Mouse (Mus musculus) liver, embryonic 13.5 days (tissue): Measurements from ENCODE around the gene Ttc22. TPM values are rescaled to one million over a fixed set of nuclear protein-coding genes. Genes with fewer than 3 reads are reported as not detected.

Experiments used
- ATAC-seq: fragments of 200-750 bp; cut with Nextera tagmentation; 2 replicates; pipeline ENCODE4 v1.8.0; 2017; ENCODE audit warnings: low read depth, mild to moderate bottlenecking, moderate number of reproducible peaks, moderate library complexity
- DNase-seq: peaks from one replicate; pipeline ENCODE4 v3.0.0; 2022
- H3K27ac ChIP-seq: fragments of 300-500 bp; sonication (generic); 2 replicates; pipeline ENCODE4 v1.5.1; 2015; ENCODE audit warnings: moderate library complexity, mild to moderate bottlenecking, inconsistent platforms
- H3K27me3 ChIP-seq: fragments of 300-500 bp; sonication (generic); 2 replicates; pipeline ENCODE4 v1.6.1; 2015; ENCODE audit warnings: mild to moderate bottlenecking, inconsistent platforms
- H3K36me3 ChIP-seq: fragments of 300-500 bp; sonication (generic); 2 replicates; pipeline ENCODE4 v1.6.1; 2015; ENCODE audit warnings: mild to moderate bottlenecking, inconsistent platforms
- H3K4me1 ChIP-seq: fragments of 300-500 bp; sonication (generic); replicated peaks from 2 replicates; pipeline ENCODE4 v1.6.1; 2015; ENCODE audit warnings: inconsistent platforms
- H3K4me2 ChIP-seq: fragments of 300-500 bp; sonication (generic); 2 replicates; pipeline ENCODE4 v1.6.1; 2015; ENCODE audit warnings: inconsistent platforms, mild to moderate bottlenecking, moderate library complexity
- H3K4me3 ChIP-seq: fragments of 300-500 bp; sonication (generic); replicated peaks from 2 replicates; pipeline ENCODE4 v1.5.1; 2015; ENCODE audit warnings: mild to moderate bottlenecking, inconsistent platforms
- H3K9ac ChIP-seq: fragments of 300-500 bp; sonication (generic); 2 replicates; pipeline ENCODE4 v1.6.1; 2015; ENCODE audit warnings: mild to moderate bottlenecking, inconsistent platforms
- H3K9me3 ChIP-seq: fragments of 300-500 bp; sonication (generic); replicated peaks from 2 replicates; pipeline ENCODE4 v1.6.1; 2016; ENCODE audit warnings: inconsistent platforms
- WGBS: fragments of 180-500 bp; shearing (Covaris S2); methylation state at CpG from one replicate; pipeline ENCODE4 v1.1.7; 2015; ENCODE audit not compliant: insufficient replicate concordance; 5-methylcytosine and 5-hydroxymethylcytosine counted together
- polyA plus RNA-seq: library from polyadenylated mRNA; unstranded; fragments of >200 nt; fragmentation: Nextera tagmentation; extraction: Ambion mirVana; gene quantifications from 2 replicates; pipeline ENCODE4 v1.2.1, GENCODE M21; 2015

Gene Ttc22
- polyA plus RNA-seq, 1 experiment from 2014 or later, result 0.03 TPM

DNA sequence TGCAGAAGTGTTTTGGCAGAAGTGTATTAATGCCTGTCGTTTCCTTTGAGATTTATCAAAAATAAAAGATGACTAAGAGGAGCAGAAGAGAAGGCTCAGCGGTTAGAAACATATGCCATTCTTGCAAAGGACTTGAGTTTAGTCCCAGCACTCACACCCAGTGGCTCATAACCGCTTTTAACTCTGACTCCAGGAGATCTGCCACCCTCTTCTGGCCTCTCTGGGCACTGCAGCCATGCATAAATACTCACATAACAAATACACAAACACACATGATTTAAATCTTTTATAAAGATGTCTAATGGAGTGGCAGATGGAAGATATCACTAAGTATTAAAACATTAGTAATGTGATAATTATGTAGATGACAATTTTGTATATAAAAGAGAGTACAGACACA, 26.0 kb upstream of the Ttc22 start:
- H3K27ac ChIP-seq, result no peak overlapping the region
- H3K9ac ChIP-seq, result no peak overlapping the region
- H3K4me3 ChIP-seq, result no peak overlapping the region
- 48% methylated on average over 3 of the region's 3 CpGs for WGBS
- ATAC-seq, result no peak
- H3K4me1 ChIP-seq, result 0 out of 2 replicates have a peak, but pooled peaks cover 6% of the 10 kb centered on the region
- H3K4me2 ChIP-seq, result no peak overlapping the region
- H3K27me3 ChIP-seq, result no peaks in the 10 kb centered on the region
- DNase-seq, result no peak
- H3K9me3 ChIP-seq, result no peaks in the 10 kb centered on the region
- H3K36me3 ChIP-seq, result no peaks in the 10 kb centered on the region

DNA sequence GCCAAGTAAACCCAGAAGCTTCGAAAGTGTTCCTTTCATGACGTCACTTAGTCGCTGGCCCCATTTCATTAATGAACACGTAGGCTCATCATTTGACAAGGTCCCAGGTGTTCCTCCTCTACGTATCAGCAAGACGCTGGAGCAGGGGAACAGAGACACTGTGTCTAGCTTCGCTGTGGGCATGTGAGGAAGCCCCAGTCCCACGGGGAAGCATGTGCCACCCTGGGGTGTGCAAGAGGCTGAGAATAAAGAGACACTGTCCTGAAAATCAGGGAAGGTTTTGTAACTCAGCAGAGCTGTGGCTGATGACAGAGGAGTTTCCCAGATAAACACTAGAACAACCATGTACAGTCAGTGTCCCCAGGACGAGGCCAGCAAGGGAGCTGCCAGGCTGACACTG, 25.2 kb upstream of the Ttc22 start:
- Histone ChIP-seq H3K9me3 (no peaks in the 10 kb centered on the region), H3K27ac (no peak overlapping the region), H3K36me3 (no peaks in the 10 kb centered on the region), H3K4me2 (no peak overlapping the region), H3K9ac (no peak overlapping the region), H3K4me3 (no peak overlapping the region), H3K27me3 (no peaks in the 10 kb centered on the region), H3K4me1 (0 out of 2 replicates have a peak, but pooled peaks cover 6% of the 10 kb centered on the region)
- DNase-seq (no peak), ATAC-seq (no peak)
- 67% methylated on average over 9 of the region's 9 CpGs for whole genome bisulfite sequencing

DNA sequence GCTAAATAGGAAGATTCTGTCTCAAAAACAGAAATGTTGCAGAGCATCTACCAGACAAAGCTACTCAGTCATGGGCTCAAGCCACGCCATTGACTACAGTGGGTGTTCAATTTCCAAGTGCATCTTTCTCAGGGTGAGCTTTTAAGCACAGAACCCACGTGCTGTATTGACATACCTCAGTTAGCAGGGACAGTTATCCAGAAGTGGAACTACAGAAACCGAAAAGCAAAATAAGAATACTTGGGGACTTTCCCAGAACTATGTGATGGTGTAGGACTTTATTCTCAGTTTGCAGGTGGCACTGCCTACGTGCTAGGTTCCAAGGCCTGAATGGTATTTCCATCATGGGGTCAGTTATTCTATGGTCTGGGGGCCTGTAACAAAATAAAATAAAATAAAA, 24.5 kb upstream of the Ttc22 start:
- no peak overlapping the region for H3K27ac ChIP-seq
- WGBS, result 69% methylated on average over 4 of the region's 4 CpGs
- H3K27me3 ChIP-seq, result no peaks in the 10 kb centered on the region
- no peak overlapping the region for H3K9ac ChIP-seq
- H3K4me1 ChIP-seq, result 0 out of 2 replicates have a peak, but pooled peaks cover 6% of the 10 kb centered on the region
- no peak overlapping the region for H3K4me3 ChIP-seq
- H3K36me3 ChIP-seq, result no peaks in the 10 kb centered on the region
- no peak overlapping the region for H3K4me2 ChIP-seq
- no peak for ATAC-seq
- DNase-seq, result no peak
- 0 out of 2 replicates have a peak, but pooled peaks cover 3% of the 10 kb centered on the region for H3K9me3 ChIP-seq

DNA sequence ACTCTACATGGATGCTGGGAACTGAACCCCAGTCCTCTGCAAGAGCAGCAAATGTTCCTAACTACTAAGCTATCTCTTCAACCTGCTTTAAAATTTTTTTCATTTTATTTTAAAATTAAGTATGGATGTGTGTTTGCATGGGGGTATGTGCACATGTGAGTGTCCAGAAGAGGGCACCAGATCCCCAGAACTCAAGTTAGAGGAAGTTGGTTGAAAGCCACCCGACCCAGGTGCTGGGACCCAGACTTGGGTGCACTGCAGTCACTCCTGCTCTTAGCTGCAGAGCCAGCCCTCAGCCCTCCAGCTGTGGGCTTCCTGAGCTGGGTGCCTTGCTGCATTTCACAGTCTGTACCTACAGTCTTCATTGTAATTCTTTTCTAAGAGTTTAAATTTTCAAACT, 22.8 kb upstream of the Ttc22 start:
- no peak for DNase-seq
- no peak overlapping the region for H3K9ac ChIP-seq
- H3K27ac ChIP-seq, result no peak overlapping the region
- H3K4me1 ChIP-seq, result 0 out of 2 replicates have a peak, but pooled peaks cover 6% of the 10 kb centered on the region
- no peak overlapping the region for H3K4me2 ChIP-seq
- H3K9me3 ChIP-seq, result 0 out of 2 replicates have a peak, but pooled peaks cover 3% of the 10 kb centered on the region
- 26% methylated on average over 1 of the region's 1 CpGs for WGBS
- H3K36me3 ChIP-seq, result no peaks in the 10 kb centered on the region
- ATAC-seq, result no peak
- no peak overlapping the region for H3K4me3 ChIP-seq
- no peaks in the 10 kb centered on the region for H3K27me3 ChIP-seq

DNA sequence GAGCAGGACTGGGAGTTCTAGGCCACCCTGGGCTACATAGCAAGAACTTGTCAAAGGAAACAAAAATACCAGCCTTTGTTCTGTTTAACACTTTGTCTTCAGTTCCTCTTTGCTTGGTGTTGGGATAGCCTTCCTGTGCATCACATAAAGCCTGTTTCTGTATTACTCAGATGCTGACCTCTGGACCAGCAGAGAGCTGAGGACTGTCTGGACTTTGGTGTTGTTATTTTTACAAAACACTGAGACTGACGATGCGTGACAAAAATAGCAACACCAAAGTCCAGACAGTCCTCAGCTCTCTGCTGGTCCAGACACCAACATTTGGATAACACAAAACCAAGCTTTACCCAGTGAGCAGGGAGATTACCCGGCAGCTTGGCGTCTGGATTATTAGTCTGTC, 21.5 kb upstream of the Ttc22 start:
- 59% methylated on average over 4 of the region's 4 CpGs for WGBS
- ATAC-seq (no peak), DNase-seq (no peak)
- 0 out of 2 replicates have a peak, but pooled peaks cover 3% of the 10 kb centered on the region for H3K9me3 ChIP-seq
- H3K27ac ChIP-seq, result no peak overlapping the region
- H3K4me3 ChIP-seq, result no peak overlapping the region
- no peaks in the 10 kb centered on the region for H3K27me3 ChIP-seq
- no peak overlapping the region for H3K4me2 ChIP-seq
- H3K4me1 ChIP-seq, result 0 out of 2 replicates have a peak, but pooled peaks cover 3% of the 10 kb centered on the region
- no peak overlapping the region for H3K9ac ChIP-seq
- no peaks in the 10 kb centered on the region for H3K36me3 ChIP-seq

DNA sequence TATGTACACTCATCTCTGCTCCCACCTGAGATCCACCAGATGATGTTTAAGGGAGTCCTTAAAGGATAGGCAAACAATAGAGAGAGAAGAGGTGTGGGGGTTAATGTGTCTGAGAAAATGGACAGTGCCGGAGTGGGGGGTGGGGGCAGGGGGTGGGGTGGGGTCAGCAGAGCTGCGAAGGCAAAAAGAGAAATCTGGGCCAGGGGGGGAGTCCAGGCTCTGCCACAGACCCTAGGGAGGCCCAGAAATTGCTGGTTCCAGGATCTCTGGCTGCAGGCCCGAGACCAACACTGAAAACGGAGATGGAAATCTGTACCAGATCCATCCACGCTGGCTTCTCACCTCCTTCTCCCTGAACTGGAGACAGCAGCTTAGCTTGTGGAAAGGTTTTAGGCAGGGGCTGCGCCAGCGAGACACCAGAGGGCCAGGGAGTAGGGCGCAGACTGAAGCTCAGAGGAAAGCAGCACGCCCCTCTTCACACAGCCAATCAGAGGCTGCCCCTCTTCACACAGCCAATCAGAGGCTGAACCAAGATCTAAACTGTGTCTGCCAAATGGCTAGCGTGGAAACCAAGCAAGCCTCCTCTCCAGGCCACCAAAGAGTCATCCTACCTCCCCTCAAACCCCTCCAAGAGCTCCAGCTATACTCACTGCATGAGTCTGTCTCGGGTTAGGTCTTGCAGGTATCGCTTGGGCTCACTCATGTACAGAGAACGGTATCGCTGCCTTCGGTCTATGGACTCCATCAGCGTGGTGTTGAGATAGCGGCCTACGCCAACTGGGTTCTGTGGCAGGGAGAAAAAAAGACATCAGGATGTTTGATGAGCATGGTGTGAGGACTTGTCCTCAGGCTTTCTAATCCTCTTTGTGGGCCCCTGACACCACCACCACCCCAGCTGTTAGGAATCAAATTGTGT, 15.3 kb upstream of the Ttc22 start:
- no peak overlapping the region for H3K27ac ChIP-seq
- 0 out of 2 replicates have a peak, but pooled peaks cover 3% of the 10 kb centered on the region for H3K9me3 ChIP-seq
- no peak for DNase-seq
- 0 out of 2 replicates have a peak, but pooled peaks cover 7% of the 10 kb centered on the region for H3K27me3 ChIP-seq
- peak; percentile 90 for ATAC-seq
- H3K4me2 ChIP-seq, result peak overlapping the region; percentile 44
- no peaks in the 10 kb centered on the region for H3K36me3 ChIP-seq
- H3K9ac ChIP-seq, result no peak overlapping the region
- 43% methylated on average over 18 of the region's 18 CpGs for WGBS
- H3K4me1 ChIP-seq, result peaks cover 8% of the 10 kb centered on the region
- H3K4me3 ChIP-seq, result 0 out of 2 replicates have a peak overlapping the region, but pooled peaks have one; percentile 22

DNA sequence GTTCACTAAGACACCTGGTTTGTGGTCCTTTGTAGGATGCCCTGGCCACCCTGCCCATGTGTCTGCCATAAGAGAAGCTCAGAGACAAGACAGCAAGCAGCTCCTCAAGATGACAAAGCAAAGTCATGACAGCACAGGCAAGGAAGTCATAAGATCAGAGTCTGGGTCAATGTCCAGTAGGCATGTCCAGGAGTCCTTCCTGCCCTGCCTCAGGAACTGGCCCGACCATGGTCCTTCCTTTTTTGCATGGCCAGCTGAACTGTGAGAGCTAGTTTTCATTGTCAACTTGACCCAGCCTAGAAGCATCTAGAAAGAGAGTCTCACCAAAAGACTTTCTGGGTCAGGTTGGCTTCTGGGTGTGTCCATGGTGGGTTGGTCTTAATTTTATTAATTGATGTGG, 14.3 kb upstream of the Ttc22 start:
- no peaks in the 10 kb centered on the region for H3K36me3 ChIP-seq
- H3K27ac ChIP-seq, result no peak overlapping the region
- no peaks in the 10 kb centered on the region for H3K9me3 ChIP-seq
- H3K9ac ChIP-seq, result no peak overlapping the region
- 50% methylated on average over 1 of the region's 1 CpGs for WGBS
- H3K4me1 ChIP-seq, result peaks cover 11% of the 10 kb centered on the region
- ATAC-seq, result no peak
- H3K27me3 ChIP-seq, result 0 out of 2 replicates have a peak, but pooled peaks cover 7% of the 10 kb centered on the region
- H3K4me3 ChIP-seq, result no peak overlapping the region
- H3K4me2 ChIP-seq, result no peak overlapping the region
- no peak for DNase-seq

DNA sequence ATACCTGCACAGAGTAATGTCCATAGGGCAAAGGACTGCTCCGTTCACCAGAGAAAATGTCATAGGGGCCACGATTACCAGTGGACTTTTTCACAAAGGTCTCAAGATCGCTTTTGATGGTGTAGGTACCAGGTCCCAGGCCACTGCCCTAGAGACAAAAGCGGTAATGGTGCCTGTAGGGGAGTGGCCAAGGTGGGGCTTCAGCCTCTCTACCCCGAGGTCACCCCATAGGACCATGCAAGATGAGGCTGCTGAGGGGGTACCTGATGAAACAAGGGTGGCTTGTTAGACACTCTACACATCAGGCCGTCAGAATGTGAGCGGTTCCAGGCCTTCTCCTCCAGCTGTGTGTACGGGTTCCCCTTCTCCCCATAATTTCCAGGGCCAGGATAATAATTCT, 9.1 kb upstream of the Ttc22 start:
- peak overlapping the region; percentile 58 for H3K27ac ChIP-seq
- peak; percentile 8; the same call in 1 of the 2 replicates for ATAC-seq
- no peak overlapping the region for H3K4me3 ChIP-seq
- peaks cover 44% of the 10 kb centered on the region for H3K4me1 ChIP-seq
- H3K9me3 ChIP-seq, result no peaks in the 10 kb centered on the region
- WGBS, result 75% methylated on average over 8 of the region's 8 CpGs
- no peak for DNase-seq
- H3K9ac ChIP-seq, result peak overlapping the region; percentile 22; the same call in 1 of the 2 replicates
- H3K4me2 ChIP-seq, result peak overlapping the region; percentile 62
- H3K36me3 ChIP-seq, result no peaks in the 10 kb centered on the region
- peaks cover 37% of the 10 kb centered on the region for H3K27me3 ChIP-seq

DNA sequence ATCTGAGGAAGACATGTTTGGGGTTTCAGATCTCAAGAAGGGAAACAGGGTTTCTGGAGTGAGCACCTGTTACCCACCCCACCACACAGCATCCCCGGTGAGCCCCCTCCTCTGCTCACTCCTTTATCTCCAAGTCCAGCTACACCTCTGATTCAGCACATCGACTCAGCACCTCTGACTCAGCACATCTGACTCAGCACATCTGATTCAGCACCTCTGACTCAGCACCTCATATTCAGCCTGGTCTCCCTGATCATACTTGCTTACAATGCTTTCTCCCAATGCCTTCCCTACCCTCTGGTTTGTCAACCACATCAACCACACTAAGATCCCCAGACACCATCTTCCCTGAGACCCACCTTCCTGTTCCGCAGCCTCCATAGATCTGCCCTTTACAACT, 8.7 kb upstream of the Ttc22 start:
- Histone ChIP-seq H3K27me3 (peaks cover 37% of the 10 kb centered on the region), H3K36me3 (no peaks in the 10 kb centered on the region), H3K4me1 (peaks cover 44% of the 10 kb centered on the region), H3K27ac (peak overlapping the region; percentile 87), H3K4me2 (peak overlapping the region; percentile 62), H3K9ac (peak overlapping the region; percentile 59), H3K4me3 (peak overlapping the region; percentile 18), H3K9me3 (no peaks in the 10 kb centered on the region)
- ATAC-seq, result peak; percentile 77
- WGBS, result 30% methylated on average over 3 of the region's 3 CpGs
- DNase-seq, result peak; percentile 80

DNA sequence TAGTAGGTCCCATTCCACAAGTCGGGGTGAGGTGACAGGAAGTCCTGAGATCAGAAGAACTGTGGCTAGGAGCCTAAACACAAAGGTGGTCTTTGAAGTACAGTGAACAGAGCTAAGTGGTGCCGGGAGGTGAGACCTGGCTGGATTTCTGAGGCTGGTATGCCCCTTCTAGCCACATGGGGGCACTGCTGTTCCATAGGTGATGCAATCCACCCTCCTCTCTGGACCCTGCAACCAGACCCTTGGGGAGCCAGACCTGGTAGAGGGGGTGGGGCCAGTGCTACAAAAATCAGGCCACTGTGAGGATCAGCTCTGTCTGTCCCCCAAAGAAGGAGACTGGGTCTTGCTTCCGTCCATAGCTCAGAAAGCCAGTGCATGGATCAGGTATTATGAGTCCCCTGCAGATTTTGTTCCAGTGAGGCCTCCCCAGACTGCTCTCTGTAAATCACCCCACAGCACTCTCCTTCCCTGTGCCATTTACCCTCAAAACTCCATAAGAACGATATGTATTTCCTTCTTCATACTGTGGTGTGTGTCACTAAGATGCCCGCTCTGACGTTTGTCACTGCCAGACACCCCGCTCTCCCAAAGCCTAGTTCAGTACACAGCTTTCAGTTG, 7.9 kb upstream of the Ttc22 start:
- Histone ChIP-seq H3K27ac (peak overlapping the region; percentile 87), H3K9ac (peak overlapping the region; percentile 59), H3K27me3 (peaks cover 37% of the 10 kb centered on the region), H3K36me3 (no peaks in the 10 kb centered on the region), H3K4me2 (peak overlapping the region; percentile 62), H3K9me3 (no peaks in the 10 kb centered on the region), H3K4me3 (peak overlapping the region; percentile 18), H3K4me1 (peaks cover 44% of the 10 kb centered on the region)
- 43% methylated on average over 7 of the region's 7 CpGs for WGBS
- DNase-seq, result peak; percentile 70
- peak; percentile 56 for ATAC-seq

DNA sequence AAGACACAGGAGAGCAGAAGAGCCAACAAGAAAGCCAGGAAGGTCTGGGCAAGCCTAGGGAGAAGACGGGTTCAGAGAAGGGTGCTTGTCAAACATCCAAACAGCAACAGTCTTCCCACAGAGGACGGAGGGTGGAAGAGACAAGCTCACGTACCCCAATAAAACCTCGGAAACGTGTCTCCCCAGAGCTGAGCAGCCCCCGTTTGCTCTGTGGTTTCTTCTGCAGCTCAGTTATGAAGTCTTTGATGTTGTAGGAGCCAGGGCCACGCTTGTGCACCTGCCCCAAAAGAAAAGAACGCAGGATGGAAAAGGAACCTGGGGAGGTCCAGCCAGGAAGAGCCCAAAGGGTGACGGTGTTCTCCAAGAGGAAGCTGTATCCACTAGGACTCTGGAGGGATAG, 7.4 kb upstream of the Ttc22 start:
- Histone ChIP-seq H3K27me3 (peaks cover 40% of the 10 kb centered on the region), H3K9ac (no peak overlapping the region), H3K9me3 (no peaks in the 10 kb centered on the region), H3K4me2 (no peak overlapping the region), H3K36me3 (no peaks in the 10 kb centered on the region), H3K4me1 (peaks cover 44% of the 10 kb centered on the region), H3K4me3 (no peak overlapping the region), H3K27ac (no peak overlapping the region; the same call in 1 of the 2 replicates)
- no peak for DNase-seq
- 64% methylated on average over 9 of the region's 9 CpGs for WGBS
- ATAC-seq, result no peak
